Mouse (Mus musculus) left cerebral cortex, postnatal 14 days (tissue): ENCODE data around the gene Spon1. TPM values are rescaled to one million over a fixed set of nuclear protein-coding genes. Genes with fewer than 3 reads are reported as not detected.

Source experiments
- DNase-seq, 2 experiments: peaks; one replicate each; pipeline ENCODE4 v3.0.0; 2021 to 2022; ENCODE audit warnings: low spot score in 2 of 2, mixed read lengths in 1 of 2
- intact Hi-C: fragments of 180-260 bp; cut with DNase I; formaldehyde crosslinking; loops from one replicate; pipeline ENCODE4 v1.15.1; 2025
- total RNA-seq, 2 experiments: library from RNA; stranded (reverse); gene quantifications; 2 replicates each; pipeline ENCODE4 v1.2.3; 2021

Gene Spon1
- total RNA-seq, 2 experiments from 2014 or later = 37.6 to 43.5 TPM

DNA sequence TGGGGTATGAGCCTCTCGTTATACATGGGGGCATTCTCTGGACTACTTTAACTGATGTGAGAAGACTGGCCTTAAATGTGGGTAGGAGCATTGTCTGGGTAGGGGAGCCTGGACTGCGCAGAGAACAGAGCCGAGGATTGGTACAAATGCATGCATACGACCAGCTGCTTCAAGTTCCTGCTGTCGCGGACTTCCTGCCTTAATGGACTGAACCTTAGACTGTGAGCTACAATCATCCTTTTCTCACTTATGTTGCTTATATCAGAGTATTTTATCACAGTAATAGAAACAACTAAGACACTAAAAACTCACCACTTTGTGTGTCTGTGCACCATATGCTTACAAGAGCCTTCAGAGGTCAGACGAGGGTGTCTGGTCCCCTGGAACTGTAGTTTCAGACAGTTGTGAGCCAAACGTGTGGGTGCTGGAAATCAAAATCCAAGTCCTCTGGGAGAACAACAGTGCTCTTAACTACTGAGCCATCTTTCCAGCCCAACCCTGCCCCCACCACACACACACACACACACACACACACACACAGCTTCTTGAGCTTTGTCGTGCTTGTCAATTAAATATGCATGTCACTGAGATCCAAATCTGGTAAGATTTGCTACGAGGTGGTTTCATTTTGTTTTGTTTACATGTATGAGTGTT is 325.2 kb downstream of the Spon1 start:
- intact Hi-C loops = no loop called here

More for the DNA sequence above, 325.2 kb downstream of the Spon1 start:
- DNase-seq = no peak
